ENCODE assay signal across 8 mouse cellular contexts in genomic region chr8:47951380-47951932, GRCm38 (mm10). TPM values are rescaled to one million over a fixed set of nuclear protein-coding genes. Genes with fewer than 3 reads are reported as not detected.
DNase-seq lines count a peak whose midpoint lies in the region; ATAC-seq and TF ChIP-seq lines count a peak whose summit lies in the region.

No protein-coding gene starts in this region.

- ATAC-seq in kidney, embryonic 14.5 days (ENCODE audit: low FRiP score, low TSS enrichment): no peak; the same call in 1 of the 2 replicates
- ATAC-seq in intestine, embryonic 16.5 days: peak; percentile 44; the same call in 1 of the 2 replicates
- no peak for ATAC-seq in stomach, embryonic 14.5 days (ENCODE audit: insufficient number of reproducible peaks, insufficient read depth, low FRiP score, low read depth)

- DNase-seq in kidney, adult 18-20 months: peak; percentile 49
- DNase-seq in A20 (ENCODE audit: low read depth, low spot score): peak; percentile 48
- peak; percentile 41 for DNase-seq in MEL (ENCODE audit: low read depth, low spot score)
- DNase-seq in cerebellum, adult 11 months: no peak
- DNase-seq in right cerebral cortex, postnatal 36 days (ENCODE audit: low spot score in 2 of 2): no peak

- peaks cover 6% of the 10 kb centered on the region; the same call in 1 of the 2 replicates for H3K4me1 ChIP-seq in kidney, embryonic 14.5 days (ENCODE audit: control insufficient read depth, insufficient read depth, low read length)
- peaks cover 0 to 9% of the 10 kb centered on the region in 2 experiments; a peak in 2 of 4 replicates for H3K4me1 ChIP-seq in MEL (ENCODE audit: control insufficient read depth in 1 of 2, insufficient read depth in 2 of 2, low read length in 2 of 2)
- peaks cover 9% of the 10 kb centered on the region; the same call in 1 of the 2 replicates for H3K4me1 ChIP-seq in intestine, embryonic 16.5 days (ENCODE audit: control insufficient read depth, insufficient read depth, low read length)
- H3K4me1 ChIP-seq in stomach, embryonic 14.5 days (ENCODE audit: control insufficient read depth, insufficient read depth, low read length): 0 out of 2 replicates have a peak, but pooled peaks cover 10% of the 10 kb centered on the region

- TF ChIP-seq RAD21 in MEL (IDR thresholded peaks at IDR 0.05; ENCODE audit: low read depth, low read length): peak; percentile 24; the same call in 1 of the 2 replicates

- TF ChIP-seq EP300 in MEL (IDR thresholded peaks at IDR 0.05; ENCODE audit: low read depth in 1 of 2, low read length in 2 of 2): no peak

- no peak overlapping the region for H3K4me3 ChIP-seq in kidney, embryonic 14.5 days (ENCODE audit: low read length)
- no peak overlapping the region for H3K4me3 ChIP-seq in MEL (ENCODE audit: control insufficient read depth in 1 of 2, insufficient read depth in 1 of 2, low read depth in 2 of 2, low read length in 2 of 2)
- no peak overlapping the region for H3K4me3 ChIP-seq in intestine, embryonic 16.5 days (ENCODE audit: low read length)
- no peak overlapping the region for H3K4me3 ChIP-seq in stomach, embryonic 14.5 days (ENCODE audit: low read depth, low read length)

- WGBS in kidney, embryonic 14.5 days: 67% methylated on average over 7 of the region's 7 CpGs
- 61% methylated on average over 7 of the region's 7 CpGs for WGBS in intestine, embryonic 16.5 days
- WGBS in stomach, embryonic 14.5 days: 64% methylated on average over 7 of the region's 7 CpGs

- H3K36me3 ChIP-seq in kidney, embryonic 14.5 days (ENCODE audit: control insufficient read depth, insufficient read depth, low read length): no peaks in the 10 kb centered on the region
- peaks cover 0 to 10% of the 10 kb centered on the region in 2 experiments; a peak in 2 of 4 replicates for H3K36me3 ChIP-seq in MEL (ENCODE audit: control insufficient read depth in 1 of 2, insufficient read depth in 2 of 2, low read length in 2 of 2)
- no peaks in the 10 kb centered on the region for H3K36me3 ChIP-seq in intestine, embryonic 16.5 days (ENCODE audit: control insufficient read depth, insufficient read depth, low read length)
- H3K36me3 ChIP-seq in stomach, embryonic 14.5 days (ENCODE audit: control insufficient read depth, insufficient read depth, low read length): no peaks in the 10 kb centered on the region

- H3K4me2 ChIP-seq in kidney, embryonic 14.5 days (replicated peaks; ENCODE audit: low read depth, low read length): no peak overlapping the region
- H3K4me2 ChIP-seq in intestine, embryonic 16.5 days (ENCODE audit: low read depth, low read length): no peak overlapping the region
- H3K4me2 ChIP-seq in stomach, embryonic 14.5 days (replicated peaks; ENCODE audit: low read depth, low read length): no peak overlapping the region

- TF ChIP-seq POLR2A in MEL (IDR thresholded peaks at IDR 0.05; ENCODE audit: control insufficient read depth in 1 of 2, insufficient read depth in 1 of 2, low read depth in 1 of 2, low read length in 2 of 2, poor library complexity in 1 of 2): no peak

- no peaks in the 10 kb centered on the region for H3K9me3 ChIP-seq in kidney, embryonic 14.5 days (ENCODE audit: control insufficient read depth, low read length)
- no peaks in the 10 kb centered on the region for H3K9me3 ChIP-seq in MEL (replicated peaks; ENCODE audit: insufficient read depth, low read length)
- H3K9me3 ChIP-seq in intestine, embryonic 16.5 days (ENCODE audit: control insufficient read depth, low read length): no peaks in the 10 kb centered on the region
- no peaks in the 10 kb centered on the region for H3K9me3 ChIP-seq in stomach, embryonic 14.5 days (ENCODE audit: control insufficient read depth, low read depth, low read length)

- H3K9ac ChIP-seq in kidney, embryonic 14.5 days (ENCODE audit: low read depth, low read length): no peak overlapping the region
- no peak overlapping the region for H3K9ac ChIP-seq in MEL (ENCODE audit: control insufficient read depth, low read depth, low read length, poor library complexity, severe bottlenecking)
- no peak overlapping the region for H3K9ac ChIP-seq in intestine, embryonic 16.5 days (ENCODE audit: low read depth, low read length)
- H3K9ac ChIP-seq in stomach, embryonic 14.5 days (replicated peaks; ENCODE audit: low read depth, low read length): no peak overlapping the region

- TF ChIP-seq CTCF in MEL (IDR thresholded peaks at IDR 0.05 in 2 of 3, conservative IDR thresholded peaks at IDR 0.05 in 1 of 3; ENCODE audit: control insufficient read depth in 1 of 3, insufficient read depth in 1 of 3, low read depth in 2 of 3, low read length in 3 of 3, poor library complexity in 1 of 3, severe bottlenecking in 1 of 3): peak; percentile 58 to 64 (median 61)

- H3K79me2 ChIP-seq in MEL (ENCODE audit: control insufficient read depth, insufficient read depth, low read length, poor library complexity): peaks cover under 1% of the 10 kb centered on the region; the same call in 1 of the 2 replicates

- no peak overlapping the region for H3K27ac ChIP-seq in kidney, embryonic 14.5 days (ENCODE audit: low read depth, low read length)
- no peak overlapping the region for H3K27ac ChIP-seq in MEL (ENCODE audit: control insufficient read depth, low read depth, low read length)
- H3K27ac ChIP-seq in intestine, embryonic 16.5 days (ENCODE audit: low read length): no peak overlapping the region
- peak overlapping the region; percentile 52; the same call in 1 of the 2 replicates for H3K27ac ChIP-seq in stomach, embryonic 14.5 days (ENCODE audit: low read length)

- no peaks in the 10 kb centered on the region for H3K27me3 ChIP-seq in kidney, embryonic 14.5 days (ENCODE audit: control insufficient read depth, insufficient read depth, low read length)
- H3K27me3 ChIP-seq in MEL (ENCODE audit: control insufficient read depth in 1 of 2, insufficient read depth in 2 of 2, low read length in 2 of 2): no peaks in the 10 kb centered on the region
- H3K27me3 ChIP-seq in intestine, embryonic 16.5 days (replicated peaks; ENCODE audit: control insufficient read depth, insufficient read depth, low read length): no peaks in the 10 kb centered on the region
- H3K27me3 ChIP-seq in stomach, embryonic 14.5 days (ENCODE audit: control insufficient read depth, insufficient read depth, low read length): no peaks in the 10 kb centered on the region

TF ChIP-seq in MEL, 35 proteins besides CTCF, POLR2A, EP300 and RAD21:
- TF ChIP-seq SMC3 (IDR thresholded peaks at IDR 0.05; ENCODE audit: low read depth, low read length) (peak; percentile 18; the same call in 1 of the 2 replicates), HCFC1 (IDR thresholded peaks at IDR 0.05; ENCODE audit: low read depth, low read length) (no peak), POLR2AphosphoS2 (IDR thresholded peaks at IDR 0.05; ENCODE audit: low read length) (no peak), ZNF384 (IDR thresholded peaks at IDR 0.05; ENCODE audit: low read depth, low read length) (no peak), UBTF (IDR thresholded peaks at IDR 0.05; ENCODE audit: borderline replicate concordance, insufficient read depth, low read depth, low read length) (no peak), GATA1 (IDR thresholded peaks at IDR 0.05; ENCODE audit: low read depth, low read length) (no peak), NRF1 (IDR thresholded peaks at IDR 0.05; ENCODE audit: insufficient read depth, low read depth, low read length, poor library complexity, severe bottlenecking) (no peak)

RNA-seq across cellular contexts. Expression of gene Wwc2, which starts 39.3 kb away (rescaled TPM):
- 14.5 and 18.5 TPM in 2 replicates for polyA plus RNA-seq in kidney, embryonic 14.5 days (2014; fragmentation: Nextera tagmentation; extraction: Ambion mirVana)
- 6.3 and 7.5 TPM in 2 replicates for total RNA-seq in MEL (2012; rRNA removed)
- polyA plus RNA-seq in MEL (2012; ENCODE audit: insufficient read depth in 1 of 2, insufficient read length in 2 of 2, low read depth in 1 of 2, low replicate concordance in 2 of 2, missing spikeins in 1 of 2): 10 to 100 TPM in 1 of 2 experiments, not detected in 1; 14.8 TPM
- polyA plus RNA-seq in intestine, embryonic 16.5 days (2015; fragmentation: Nextera tagmentation; extraction: Ambion mirVana): 5.6 and 7.0 TPM in 2 replicates
- 12.0 and 13.3 TPM in 2 replicates for polyA plus RNA-seq in stomach, embryonic 14.5 days (2014; fragmentation: Nextera tagmentation; extraction: Ambion mirVana)

Comparison
In these comparisons a context has a peak if more than half of its experiments do, and no peak if none do; other contexts are left out.
1. DNase-seq: peak in kidney, adult 18-20 months (single experiment), A20 (single experiment) and MEL (single experiment); none in cerebellum, adult 11 months (single experiment) and right cerebral cortex, postnatal 36 days (0 of 2).